Mouse (Mus musculus): Measurements from ENCODE around the gene Adarb2.

Adarb2 gene

GRCm38 (mm10) chr13:8369868-8370387 lies 167.3 kb downstream of the Adarb2 start:
- DNase-seq (ENCODE audit: low spot score), result no peak

- DNase-seq (ENCODE audit: low spot score), result no peak
These were observed 185.9 kb downstream of the Adarb2 start for GRCm38 (mm10) chr13:8388541-8388940.

- no peak for DNase-seq (ENCODE audit: low spot score)
These were observed 197.8 kb downstream of the Adarb2 start for GRCm38 (mm10) chr13:8400265-8401041.

GRCm38 (mm10) chr13:8402324-8402873 lies 199.7 kb downstream of the Adarb2 start:
- DNase-seq (ENCODE audit: low spot score), result no peak

GRCm38 (mm10) chr13:8406020-8406419 lies 203.4 kb downstream of the Adarb2 start:
- no peak for DNase-seq (ENCODE audit: low spot score)

- DNase-seq (ENCODE audit: low spot score), result no peak
These were observed 208.0 kb downstream of the Adarb2 start for GRCm38 (mm10) chr13:8410353-8411318.

- no peak for DNase-seq (ENCODE audit: low spot score)
These were observed 221.5 kb downstream of the Adarb2 start for GRCm38 (mm10) chr13:8424019-8424719.

- no peak for DNase-seq (ENCODE audit: low spot score)
These were observed 236.6 kb downstream of the Adarb2 start for GRCm38 (mm10) chr13:8439188-8439835.

GRCm38 (mm10) chr13:8445415-8445814 lies 242.7 kb downstream of the Adarb2 start:
- no peak for DNase-seq (ENCODE audit: low spot score)

GRCm38 (mm10) chr13:8448192-8448879 lies 245.7 kb downstream of the Adarb2 start:
- no peak for DNase-seq (ENCODE audit: low spot score)

GRCm38 (mm10) chr13:8451581-8451980 lies 248.9 kb downstream of the Adarb2 start:
- no peak for DNase-seq (ENCODE audit: low spot score)

GRCm38 (mm10) chr13:8456886-8457285 lies 254.2 kb downstream of the Adarb2 start:
- DNase-seq (ENCODE audit: low spot score), result peak; percentile 6

GRCm38 (mm10) chr13:8457831-8458230 lies 255.2 kb downstream of the Adarb2 start:
- DNase-seq (ENCODE audit: low spot score), result no peak

- DNase-seq (ENCODE audit: low spot score), result no peak
These were observed 265.1 kb downstream of the Adarb2 start for GRCm38 (mm10) chr13:8467591-8468366.

GRCm38 (mm10) chr13:8476237-8476636 lies 273.6 kb downstream of the Adarb2 start:
- DNase-seq (ENCODE audit: low spot score), result no peak

- DNase-seq (ENCODE audit: low spot score), result no peak
These were observed 276.1 kb downstream of the Adarb2 start for GRCm38 (mm10) chr13:8478731-8479130.

- DNase-seq (ENCODE audit: low spot score), result no peak
These were observed 277.3 kb downstream of the Adarb2 start for GRCm38 (mm10) chr13:8479970-8480369.

- no peak for DNase-seq (ENCODE audit: low spot score)
These were observed 278.7 kb downstream of the Adarb2 start for GRCm38 (mm10) chr13:8481347-8481746.

- peak; percentile 7 for DNase-seq (ENCODE audit: low spot score)
These were observed 282.1 kb downstream of the Adarb2 start for GRCm38 (mm10) chr13:8484592-8485272.

Measured in lung, postnatal 25 days (tissue).